Mouse (Mus musculus) heart, embryonic 10.5 days (tissue): Measurements from ENCODE around the gene Disp3. TPM values are rescaled to one million over a fixed set of nuclear protein-coding genes. Genes with fewer than 3 reads are reported as not detected.
A peak's percentile ranks its signal among the peaks of the same experiment; 100 is the strongest.

Experiments
- DNase-seq: peaks from one replicate; pipeline ENCODE4 v3.0.0-alpha.2; 2017; ENCODE audit warnings: low spot score
- H3K27ac ChIP-seq: fragments of 300-500 bp; sonication (generic); 2 replicates; pipeline ENCODE4 v1.5.1; 2016; ENCODE audit warnings: mild to moderate bottlenecking
- H3K27me3 ChIP-seq: fragments of 300-500 bp; sonication (generic); 2 replicates; pipeline ENCODE4 v1.6.1; 2016; ENCODE audit warnings: mild to moderate bottlenecking; ENCODE audit not compliant: poor library complexity, insufficient read depth, severe bottlenecking
- H3K36me3 ChIP-seq: fragments of 300-500 bp; sonication (generic); 2 replicates; pipeline ENCODE4 v1.6.1; 2016; ENCODE audit warnings: mild to moderate bottlenecking, moderate library complexity
- H3K4me1 ChIP-seq: fragments of 300-500 bp; sonication (generic); 2 replicates; pipeline ENCODE4 v1.6.1; 2016; ENCODE audit warnings: mild to moderate bottlenecking
- H3K4me3 ChIP-seq: fragments of 300-500 bp; sonication (generic); 2 replicates; pipeline ENCODE4 v1.5.1; 2016; ENCODE audit warnings: mild to moderate bottlenecking, moderate library complexity
- H3K9me3 ChIP-seq: fragments of 300-500 bp; sonication (generic); 2 replicates; pipeline ENCODE4 v1.6.1; 2016; ENCODE audit warnings: mild to moderate bottlenecking, moderate library complexity
- WGBS: fragments of 180-500 bp; shearing (Covaris S2); methylation state at CpG from one replicate; pipeline ENCODE4 v1.1.7; 2016; 5-methylcytosine and 5-hydroxymethylcytosine counted together
- polyA plus RNA-seq: library from polyadenylated mRNA; unstranded; fragments of >200 nt; fragmentation: Nextera tagmentation; extraction: Ambion mirVana; gene quantifications from 2 replicates; pipeline ENCODE4 v1.2.1, GENCODE M21; 2016

Disp3 gene
- polyA plus RNA-seq, 1 experiment from 2014 or later = 0.04 TPM

- no peak overlapping the region for H3K4me3 ChIP-seq
- no peaks in the 10 kb centered on the region for H3K4me1 ChIP-seq
- peaks cover 24% of the 10 kb centered on the region for H3K27me3 ChIP-seq
- no peaks in the 10 kb centered on the region for H3K9me3 ChIP-seq
- no peak overlapping the region for H3K27ac ChIP-seq
- no peaks in the 10 kb centered on the region for H3K36me3 ChIP-seq
- WGBS = 74% methylated on average over 9 of the region's 9 CpGs
- no peak for DNase-seq
Measured at GRCm38 (mm10) chr4:148233061-148233460, 54.7 kb downstream of the Disp3 start.

GRCm38 (mm10) chr4:148232615-148233014, 55.1 kb downstream of the Disp3 start:
- Histone ChIP-seq H3K27me3 (peaks cover 24% of the 10 kb centered on the region), H3K36me3 (no peaks in the 10 kb centered on the region), H3K27ac (no peak overlapping the region), H3K4me3 (no peak overlapping the region), H3K9me3 (no peaks in the 10 kb centered on the region), H3K4me1 (no peaks in the 10 kb centered on the region)
- WGBS = 61% methylated on average over 10 of the region's 10 CpGs
- no peak for DNase-seq

GRCm38 (mm10) chr4:148232124-148232523, 55.6 kb downstream of the Disp3 start:
- Histone ChIP-seq H3K36me3 (no peaks in the 10 kb centered on the region), H3K27ac (no peak overlapping the region), H3K27me3 (peaks cover 24% of the 10 kb centered on the region), H3K4me1 (no peaks in the 10 kb centered on the region), H3K4me3 (no peak overlapping the region), H3K9me3 (no peaks in the 10 kb centered on the region)
- 69% methylated on average over 4 of the region's 4 CpGs for WGBS
- no peak for DNase-seq

- Histone ChIP-seq H3K9me3 (no peaks in the 10 kb centered on the region), H3K27ac (no peak overlapping the region), H3K36me3 (no peaks in the 10 kb centered on the region), H3K4me3 (no peak overlapping the region), H3K4me1 (no peaks in the 10 kb centered on the region), H3K27me3 (peaks cover 18% of the 10 kb centered on the region)
- WGBS = 10% methylated on average over 16 of the region's 16 CpGs
- DNase-seq = peak; percentile 86
Measured at GRCm38 (mm10) chr4:148229646-148230045, 58.1 kb downstream of the Disp3 start.

- H3K27me3 ChIP-seq = peaks cover 51% of the 10 kb centered on the region
- H3K4me1 ChIP-seq = no peaks in the 10 kb centered on the region
- no peak for DNase-seq
- WGBS = 38% methylated on average over 10 of the region's 10 CpGs
- H3K27ac ChIP-seq = no peak overlapping the region
- no peaks in the 10 kb centered on the region for H3K36me3 ChIP-seq
- no peaks in the 10 kb centered on the region for H3K9me3 ChIP-seq
- H3K4me3 ChIP-seq = no peak overlapping the region
Measured at GRCm38 (mm10) chr4:148222983-148223382, 64.8 kb downstream of the Disp3 start.

GRCm38 (mm10) chr4:148220656-148221055, 67.1 kb downstream of the Disp3 start:
- no peak overlapping the region for H3K27ac ChIP-seq
- H3K36me3 ChIP-seq = no peaks in the 10 kb centered on the region
- no peak overlapping the region for H3K4me3 ChIP-seq
- peaks cover 72% of the 10 kb centered on the region for H3K27me3 ChIP-seq
- no peaks in the 10 kb centered on the region for H3K9me3 ChIP-seq
- WGBS = 3% methylated on average over 10 of the region's 10 CpGs
- H3K4me1 ChIP-seq = no peaks in the 10 kb centered on the region
- no peak for DNase-seq

GRCm38 (mm10) chr4:148218238-148218637, 69.5 kb downstream of the Disp3 start:
- Histone ChIP-seq H3K4me1 (no peaks in the 10 kb centered on the region), H3K27ac (no peak overlapping the region), H3K4me3 (no peak overlapping the region), H3K27me3 (peaks cover 87% of the 10 kb centered on the region), H3K36me3 (no peaks in the 10 kb centered on the region), H3K9me3 (no peaks in the 10 kb centered on the region)
- no peak for DNase-seq
- WGBS = 20% methylated on average over 10 of the region's 10 CpGs

- no peaks in the 10 kb centered on the region for H3K36me3 ChIP-seq
- no peaks in the 10 kb centered on the region for H3K9me3 ChIP-seq
- no peak for DNase-seq
- no peak overlapping the region for H3K27ac ChIP-seq
- no peaks in the 10 kb centered on the region for H3K4me1 ChIP-seq
- H3K4me3 ChIP-seq = no peak overlapping the region
- 58% methylated on average over 10 of the region's 11 CpGs for WGBS
- H3K27me3 ChIP-seq = peaks cover 70% of the 10 kb centered on the region
Measured at GRCm38 (mm10) chr4:148215264-148215900, 72.4 kb downstream of the Disp3 start.

- Histone ChIP-seq H3K4me1 (no peaks in the 10 kb centered on the region), H3K4me3 (no peak overlapping the region), H3K9me3 (no peaks in the 10 kb centered on the region), H3K36me3 (no peaks in the 10 kb centered on the region), H3K27ac (no peak overlapping the region), H3K27me3 (peaks cover 64% of the 10 kb centered on the region)
- 42% methylated on average over 5 of the region's 5 CpGs for WGBS
- no peak for DNase-seq
Measured at GRCm38 (mm10) chr4:148214460-148215136, 73.2 kb downstream of the Disp3 start.

- Histone ChIP-seq H3K27me3 (peaks cover 15% of the 10 kb centered on the region), H3K4me3 (no peak overlapping the region), H3K9me3 (no peaks in the 10 kb centered on the region), H3K27ac (0 out of 2 replicates have a peak overlapping the region, but pooled peaks have one; percentile 67), H3K36me3 (no peaks in the 10 kb centered on the region), H3K4me1 (peaks cover 6% of the 10 kb centered on the region; the same call in 1 of the 2 replicates)
- WGBS = 66% methylated on average over 6 of the region's 6 CpGs
- DNase-seq = no peak
Measured at GRCm38 (mm10) chr4:148204873-148205232, 82.9 kb downstream of the Disp3 start.

GRCm38 (mm10) chr4:148204061-148204872, 83.5 kb downstream of the Disp3 start:
- peak; percentile 91 for DNase-seq
- no peaks in the 10 kb centered on the region for H3K36me3 ChIP-seq
- H3K4me1 ChIP-seq = peaks cover 6% of the 10 kb centered on the region; the same call in 1 of the 2 replicates
- peak overlapping the region; percentile 67; the same call in 1 of the 2 replicates for H3K27ac ChIP-seq
- H3K9me3 ChIP-seq = no peaks in the 10 kb centered on the region
- WGBS = 45% methylated on average over 15 of the region's 15 CpGs
- no peak overlapping the region for H3K4me3 ChIP-seq
- peaks cover 20% of the 10 kb centered on the region for H3K27me3 ChIP-seq

GRCm38 (mm10) chr4:148203557-148203956, 84.2 kb downstream of the Disp3 start:
- H3K9me3 ChIP-seq = no peaks in the 10 kb centered on the region
- WGBS = 79% methylated on average over 2 of the region's 2 CpGs
- DNase-seq = no peak
- peaks cover 6% of the 10 kb centered on the region; the same call in 1 of the 2 replicates for H3K4me1 ChIP-seq
- peaks cover 27% of the 10 kb centered on the region for H3K27me3 ChIP-seq
- no peak overlapping the region for H3K4me3 ChIP-seq
- H3K27ac ChIP-seq = peak overlapping the region; percentile 30; the same call in 1 of the 2 replicates
- H3K36me3 ChIP-seq = no peaks in the 10 kb centered on the region

- H3K36me3 ChIP-seq = no peaks in the 10 kb centered on the region
- H3K4me3 ChIP-seq = no peak overlapping the region
- no peak for DNase-seq
- H3K4me1 ChIP-seq = no peaks in the 10 kb centered on the region
- H3K27me3 ChIP-seq = peaks cover 47% of the 10 kb centered on the region
- H3K9me3 ChIP-seq = no peaks in the 10 kb centered on the region
- 43% methylated on average over 10 of the region's 10 CpGs for WGBS
- H3K27ac ChIP-seq = no peak overlapping the region
Measured at GRCm38 (mm10) chr4:148198721-148199120, 89.0 kb downstream of the Disp3 start.
